Mouse (Mus musculus): Measurements from ENCODE around the gene Rgs6. TPM values are rescaled to one million over a fixed set of nuclear protein-coding genes. Genes with fewer than 3 reads are reported as not detected.

Gene Rgs6
- total RNA-seq, 2 experiments from 2014 or later: 80.0 to 83.2 TPM

DNA sequence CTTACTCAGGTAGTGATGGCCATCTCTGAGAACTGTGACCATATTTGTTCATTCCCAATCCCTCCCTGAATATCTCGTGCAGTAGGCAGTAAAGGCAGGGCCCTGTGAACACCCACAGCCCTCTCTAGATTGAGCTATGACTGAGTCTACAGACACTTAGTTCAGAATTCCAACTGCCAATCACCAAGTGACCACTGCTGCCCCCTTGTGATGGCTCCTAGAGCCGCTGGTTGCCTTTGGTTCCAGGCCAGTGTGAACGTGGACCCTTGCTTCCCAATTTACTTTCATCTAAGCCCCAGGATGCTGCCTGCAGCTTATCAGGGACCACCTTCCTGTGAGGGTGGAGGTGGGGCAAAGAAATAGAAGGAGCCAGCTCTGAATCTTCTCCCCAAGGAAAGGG, 438.9 kb downstream of the Rgs6 start:
- TF ChIP-seq CTCF (IDR thresholded peaks at IDR 0.05): peak; percentile 26
- intact Hi-C loops (cut with DNase I): no loop called here
- Histone ChIP-seq H3K4me3 (no peak overlapping the region), H3K27ac (no peak overlapping the region)
- DNase-seq (ENCODE audit: extremely low spot score in 1 of 2, low spot score in 2 of 2): no peak

DNA sequence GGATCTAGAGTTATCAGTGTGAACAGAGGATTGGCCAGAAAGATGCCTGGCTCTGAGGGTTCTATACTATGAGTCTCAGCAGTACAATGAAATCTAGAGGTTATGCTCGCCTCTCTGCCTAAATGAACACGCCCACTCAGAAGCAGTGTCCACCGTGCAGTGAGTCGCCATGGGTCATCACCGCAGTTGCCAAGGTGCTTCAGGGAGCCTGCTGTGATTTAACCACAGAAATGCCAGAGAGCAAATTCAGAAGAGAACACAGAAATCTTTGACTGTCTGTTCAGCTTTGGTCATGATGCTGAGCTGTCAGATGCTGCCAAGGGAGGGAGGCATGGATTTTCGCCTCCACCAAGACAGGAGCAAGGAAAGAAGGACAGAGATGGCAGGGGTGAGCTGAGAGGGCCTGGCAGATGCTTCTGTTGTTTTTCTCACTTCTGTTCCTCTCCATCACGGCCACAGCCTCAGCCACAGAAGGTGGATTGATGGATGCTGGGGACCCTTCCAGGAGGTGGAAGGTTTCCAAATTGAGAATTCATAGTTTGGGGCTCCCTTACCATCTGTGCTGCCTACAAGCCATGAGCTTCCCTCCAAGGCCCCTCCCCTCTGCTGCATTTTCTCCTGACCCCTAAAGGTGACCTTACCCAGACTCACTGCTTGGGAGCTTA, 445.2 kb downstream of the Rgs6 start:
- Histone ChIP-seq H3K27ac (no peak overlapping the region), H3K4me3 (no peak overlapping the region)
- intact Hi-C loops (cut with DNase I): no loop called here
- DNase-seq (ENCODE audit: extremely low spot score in 1 of 2, low spot score in 2 of 2): no peak
- TF ChIP-seq CTCF (IDR thresholded peaks at IDR 0.05): no peak

- Histone ChIP-seq H3K4me3 (no peak overlapping the region), H3K27ac (no peak overlapping the region)
- no peak for TF ChIP-seq CTCF (IDR thresholded peaks at IDR 0.05)
- DNase-seq (ENCODE audit: extremely low spot score in 1 of 2, low spot score in 2 of 2): no peak
- intact Hi-C loops (cut with DNase I): no loop called here
These were observed 446.9 kb downstream of the Rgs6 start for GRCm38 (mm10) chr12:83034859-83035569.

GRCm38 (mm10) chr12:83037798-83038560, 449.9 kb downstream of the Rgs6 start:
- peak; percentile 47 to 59 for DNase-seq (ENCODE audit: extremely low spot score in 1 of 2, low spot score in 2 of 2)
- intact Hi-C loops (cut with DNase I): no loop called here
- Histone ChIP-seq H3K27ac (no peak overlapping the region), H3K4me3 (no peak overlapping the region)
- TF ChIP-seq CTCF (IDR thresholded peaks at IDR 0.05): no peak

DNA sequence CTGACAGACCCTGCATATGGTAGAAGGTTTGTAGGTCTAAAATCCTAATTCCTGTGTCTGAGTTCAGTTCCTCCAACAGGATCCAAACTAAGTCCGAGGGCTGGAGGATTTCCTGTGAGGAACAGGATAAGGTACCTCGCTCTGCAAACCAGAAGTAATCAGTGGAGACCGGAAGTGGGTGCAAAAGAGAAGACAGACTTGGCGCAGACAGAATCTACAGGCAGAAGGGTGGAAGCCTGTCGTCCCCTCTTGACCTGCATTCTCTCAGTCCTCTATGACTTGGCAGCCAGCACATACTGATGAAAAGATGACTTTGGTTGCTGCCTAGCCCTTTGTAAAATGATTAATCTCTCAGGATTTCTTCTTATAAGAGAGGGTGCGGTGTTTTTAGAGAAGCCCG, 450.7 kb downstream of the Rgs6 start:
- H3K27ac ChIP-seq: no peak overlapping the region

DNA sequence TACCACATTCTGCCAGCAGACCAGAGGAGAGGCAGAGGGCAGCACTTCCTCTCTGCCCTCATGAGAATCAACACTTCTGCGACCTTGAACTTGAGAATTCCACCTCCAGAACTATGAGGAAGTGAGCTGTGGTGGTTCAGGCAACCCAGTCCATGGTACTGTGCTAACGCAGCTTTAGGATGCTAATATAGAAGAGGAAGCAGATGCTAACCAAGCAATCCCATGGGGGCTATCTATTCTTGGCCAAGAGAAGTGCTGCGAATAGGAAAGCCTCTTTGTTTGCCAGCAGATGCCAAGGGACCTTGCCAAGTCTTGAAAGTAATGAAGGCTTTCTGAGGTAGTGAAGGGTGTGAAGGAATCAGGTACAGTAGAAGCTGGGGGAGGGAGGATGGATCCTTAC, 451.8 kb downstream of the Rgs6 start:
- H3K27ac ChIP-seq: no peak overlapping the region
- DNase-seq (ENCODE audit: extremely low spot score in 1 of 2, low spot score in 2 of 2): no peak
- intact Hi-C loops (cut with DNase I): no loop called here
- H3K4me3 ChIP-seq: no peak overlapping the region
- no peak for TF ChIP-seq CTCF (IDR thresholded peaks at IDR 0.05)

More for the DNA sequence above, 450.7 kb downstream of the Rgs6 start:
- no peak for DNase-seq (ENCODE audit: extremely low spot score in 1 of 2, low spot score in 2 of 2)
- TF ChIP-seq CTCF (IDR thresholded peaks at IDR 0.05): no peak
- H3K4me3 ChIP-seq: no peak overlapping the region
- intact Hi-C loops (cut with DNase I): no loop called here

- TF ChIP-seq CTCF (IDR thresholded peaks at IDR 0.05): no peak
- DNase-seq (ENCODE audit: extremely low spot score in 1 of 2, low spot score in 2 of 2): no peak
- Histone ChIP-seq H3K27ac (peak overlapping the region; percentile 24), H3K4me3 (no peak overlapping the region; the same call in 1 of the 2 replicates)
- intact Hi-C loops (cut with DNase I): no loop called here
These were observed 456.0 kb downstream of the Rgs6 start for GRCm38 (mm10) chr12:83043980-83044620.

DNA sequence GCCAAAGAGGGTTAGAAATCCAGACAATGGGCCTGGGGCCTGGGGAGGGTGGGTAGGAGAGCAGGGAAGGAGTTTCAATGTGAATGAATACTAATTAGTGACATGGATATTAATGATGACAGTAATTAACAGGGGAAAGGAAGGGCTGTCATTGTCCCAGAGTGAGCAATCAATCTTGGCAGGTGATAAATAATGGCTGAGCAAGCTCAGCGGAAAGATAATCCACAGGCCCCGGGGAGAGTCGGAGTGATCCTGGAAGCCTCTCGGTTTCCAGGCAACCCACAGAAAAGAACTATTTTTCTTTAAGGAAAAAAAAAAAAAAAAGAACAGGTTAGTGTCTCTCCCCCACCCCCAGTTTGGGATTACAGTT, 456.5 kb downstream of the Rgs6 start:
- H3K27ac ChIP-seq: peak overlapping the region; percentile 24
- intact Hi-C loops (cut with DNase I): no loop called here
- DNase-seq (ENCODE audit: extremely low spot score in 1 of 2, low spot score in 2 of 2): no peak
- H3K4me3 ChIP-seq: peak overlapping the region; percentile 21; the same call in 1 of the 2 replicates
- no peak for TF ChIP-seq CTCF (IDR thresholded peaks at IDR 0.05)

GRCm38 (mm10) chr12:83045001-83045531, 457.0 kb downstream of the Rgs6 start:
- H3K4me3 ChIP-seq: peak overlapping the region; percentile 21; the same call in 1 of the 2 replicates
- intact Hi-C loops (cut with DNase I): no loop called here
- H3K27ac ChIP-seq: no peak overlapping the region; the same call in 1 of the 2 replicates
- DNase-seq (ENCODE audit: extremely low spot score in 1 of 2, low spot score in 2 of 2): peak; percentile 24 to 34
- no peak for TF ChIP-seq CTCF (IDR thresholded peaks at IDR 0.05)

GRCm38 (mm10) chr12:83046734-83047133, 458.6 kb downstream of the Rgs6 start:
- no peak for DNase-seq (ENCODE audit: extremely low spot score in 1 of 2, low spot score in 2 of 2)
- Histone ChIP-seq H3K27ac (no peak overlapping the region), H3K4me3 (no peak overlapping the region)
- intact Hi-C loops (cut with DNase I): no loop called here
- TF ChIP-seq CTCF (IDR thresholded peaks at IDR 0.05): no peak

DNA sequence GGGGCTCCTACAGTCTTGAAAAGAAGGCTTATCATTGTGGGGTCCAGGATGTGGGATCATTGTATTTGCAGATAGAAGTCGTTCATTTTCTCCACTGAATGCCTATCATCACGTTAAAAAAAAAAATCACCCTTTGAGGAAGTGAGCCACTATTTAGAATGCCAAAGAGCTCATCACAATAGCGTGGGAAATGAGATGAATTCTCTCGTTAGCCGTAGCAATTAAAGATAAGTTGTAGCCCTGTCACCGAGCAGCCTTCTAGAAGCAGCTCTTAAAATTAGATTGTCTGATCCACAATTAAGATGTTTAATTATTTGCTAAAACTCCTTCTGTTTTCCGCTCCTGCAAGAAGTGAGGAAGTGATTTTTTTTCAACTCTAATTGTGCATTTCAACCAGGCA, 459.6 kb downstream of the Rgs6 start:
- no peak for TF ChIP-seq CTCF (IDR thresholded peaks at IDR 0.05)
- H3K27ac ChIP-seq: no peak overlapping the region
- no peak for DNase-seq (ENCODE audit: extremely low spot score in 1 of 2, low spot score in 2 of 2)
- no peak overlapping the region for H3K4me3 ChIP-seq
- intact Hi-C loops (cut with DNase I): no loop called here

Measured in left cerebral cortex, adult 2 months (tissue).